Mouse (Mus musculus) layer of hippocampus, adult 9-11 months (tissue): ENCODE data around the gene 1700122O11Rik.

Source experiments
- DNase-seq: peaks from one replicate; pipeline ENCODE4 v3.0.0; 2022

Gene 1700122O11Rik

GRCm38 (mm10) chr17:48027019-48027418, 11.1 kb downstream of the 1700122O11Rik start:
- DNase-seq = no peak

DNA sequence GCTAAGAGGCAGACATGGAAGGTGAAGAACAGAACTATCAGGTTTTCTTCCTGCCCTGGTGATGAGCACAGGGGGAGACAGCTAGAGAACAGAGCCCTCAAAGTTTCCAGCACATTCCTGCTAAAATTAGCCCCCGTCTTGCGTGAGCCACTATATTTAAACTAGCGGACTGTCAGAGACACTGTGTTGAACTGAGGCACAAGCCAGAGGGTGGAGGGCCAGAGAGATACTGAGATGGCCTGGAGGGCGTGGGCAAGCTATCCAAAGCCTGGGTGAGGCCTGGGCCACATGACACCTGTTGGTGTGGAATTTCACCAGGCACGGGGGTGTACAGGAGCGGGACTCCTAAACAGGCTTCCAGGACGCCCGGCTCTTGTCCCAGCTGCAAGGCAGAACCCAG, 14.0 kb downstream of the 1700122O11Rik start:
- no peak for DNase-seq

- DNase-seq = no peak
Measured at GRCm38 (mm10) chr17:48019585-48019984, 18.5 kb downstream of the 1700122O11Rik start.

DNA sequence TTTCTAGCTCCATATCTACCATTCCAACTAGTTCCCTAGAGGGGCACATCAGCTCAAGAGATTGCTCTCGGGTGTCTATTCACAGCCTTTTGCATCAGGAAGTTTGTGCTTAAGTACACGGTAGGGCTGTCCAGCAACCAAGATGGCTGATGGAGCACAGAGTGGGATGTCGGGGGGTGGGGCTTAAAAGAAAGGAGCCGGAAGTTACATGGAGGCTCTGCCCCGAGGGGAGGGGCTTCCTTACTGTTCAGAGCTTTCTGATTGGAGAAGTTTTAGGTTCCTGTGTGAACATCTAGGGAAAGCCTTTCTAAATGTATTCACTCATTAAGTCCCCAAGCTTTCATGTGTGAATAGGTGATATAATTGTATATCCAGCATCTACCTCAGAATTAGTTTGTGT, 21.5 kb downstream of the 1700122O11Rik start:
- no peak for DNase-seq

GRCm38 (mm10) chr17:48012561-48012960, 25.5 kb downstream of the 1700122O11Rik start:
- DNase-seq = no peak

DNA sequence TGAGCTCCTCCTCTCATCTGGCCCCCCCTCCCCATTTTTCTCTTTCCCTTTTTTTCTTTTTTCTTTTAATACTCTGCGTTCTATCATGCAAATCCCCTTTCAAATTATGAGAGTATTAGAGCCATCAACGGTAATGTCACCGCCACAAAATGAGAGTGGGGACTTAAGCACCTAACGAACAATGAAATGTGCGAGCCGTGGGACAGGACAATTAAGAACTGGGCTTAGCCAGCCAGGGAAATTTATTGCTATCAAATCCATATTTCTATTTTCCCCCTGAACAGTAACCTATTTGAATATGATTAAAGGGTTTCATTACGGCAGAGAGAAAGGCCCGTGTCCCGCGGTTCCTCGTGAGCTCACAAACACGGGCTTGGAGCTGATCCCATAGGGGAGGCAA, 27.0 kb downstream of the 1700122O11Rik start:
- DNase-seq = no peak

- DNase-seq = no peak
Measured at GRCm38 (mm10) chr17:48010283-48010682, 27.8 kb downstream of the 1700122O11Rik start.

DNA sequence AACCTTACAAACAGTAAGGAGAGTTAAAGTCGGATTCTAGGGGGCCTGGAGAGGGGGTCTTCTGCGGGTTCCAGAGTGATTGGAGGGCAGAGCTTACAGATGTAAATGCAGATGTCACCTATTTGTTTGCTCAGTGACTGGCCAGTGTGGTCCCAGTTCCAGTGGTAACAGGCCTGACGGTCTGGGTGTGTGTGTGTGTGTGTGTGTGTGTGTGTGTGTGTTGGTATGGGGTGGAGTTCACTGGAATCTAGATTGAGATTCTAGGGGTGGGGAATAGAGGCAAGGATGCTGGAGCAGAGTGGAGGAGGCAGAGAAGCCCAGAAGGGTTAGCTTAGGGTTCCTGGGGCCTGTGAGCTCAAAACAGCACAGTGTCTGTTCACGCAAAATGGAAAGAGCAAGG, 32.3 kb downstream of the 1700122O11Rik start:
- no peak for DNase-seq

GRCm38 (mm10) chr17:48005091-48005490, 33.0 kb downstream of the 1700122O11Rik start:
- DNase-seq = no peak

DNA sequence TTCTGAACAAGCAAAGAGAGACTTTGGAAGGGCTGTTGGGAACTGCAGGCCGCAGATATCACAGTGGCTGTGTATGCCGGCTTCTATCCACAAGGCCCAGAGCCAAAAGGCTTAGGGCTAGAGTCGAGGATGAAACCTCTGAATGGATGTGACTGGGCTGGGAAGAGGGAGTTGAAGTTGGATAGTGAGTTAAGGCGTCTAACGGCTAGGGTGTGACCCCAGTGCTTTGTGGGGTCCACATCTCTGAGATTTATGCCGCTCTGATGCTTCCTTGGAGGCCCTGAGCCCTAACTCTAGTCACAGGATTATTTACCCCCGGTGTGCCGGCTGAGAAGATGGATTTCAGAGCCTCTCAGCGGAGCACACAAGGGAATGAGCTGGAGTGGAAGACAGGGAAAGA, 33.5 kb downstream of the 1700122O11Rik start:
- DNase-seq = no peak

- no peak for DNase-seq
Measured at GRCm38 (mm10) chr17:48002486-48002885, 35.6 kb downstream of the 1700122O11Rik start.

GRCm38 (mm10) chr17:48001586-48002361, 36.3 kb downstream of the 1700122O11Rik start:
- peak; percentile 46 for DNase-seq

- DNase-seq = no peak
Measured at GRCm38 (mm10) chr17:48001157-48001556, 36.9 kb downstream of the 1700122O11Rik start.

DNA sequence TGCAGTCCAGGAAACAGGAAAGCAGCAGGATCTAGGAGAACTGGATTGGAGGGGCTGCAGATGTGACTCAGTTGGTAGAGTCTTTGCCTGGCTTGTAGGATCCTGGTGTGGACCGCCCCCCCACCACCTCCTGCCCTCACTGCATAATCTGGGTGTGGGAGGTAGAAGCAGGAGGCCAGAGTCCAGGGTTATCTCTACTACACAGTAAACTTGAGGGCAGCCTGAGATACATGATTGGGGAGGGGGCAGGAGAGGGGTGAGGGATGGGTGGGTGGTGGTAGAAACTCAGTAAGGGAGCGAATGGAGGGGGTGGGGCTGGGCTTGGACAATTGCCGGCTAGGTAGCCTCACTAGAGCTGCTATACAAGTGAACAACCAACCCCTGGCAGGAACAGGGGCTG, 38.3 kb downstream of the 1700122O11Rik start:
- no peak for DNase-seq

- no peak for DNase-seq
Measured at GRCm38 (mm10) chr17:47999403-47999802, 38.7 kb downstream of the 1700122O11Rik start.

DNA sequence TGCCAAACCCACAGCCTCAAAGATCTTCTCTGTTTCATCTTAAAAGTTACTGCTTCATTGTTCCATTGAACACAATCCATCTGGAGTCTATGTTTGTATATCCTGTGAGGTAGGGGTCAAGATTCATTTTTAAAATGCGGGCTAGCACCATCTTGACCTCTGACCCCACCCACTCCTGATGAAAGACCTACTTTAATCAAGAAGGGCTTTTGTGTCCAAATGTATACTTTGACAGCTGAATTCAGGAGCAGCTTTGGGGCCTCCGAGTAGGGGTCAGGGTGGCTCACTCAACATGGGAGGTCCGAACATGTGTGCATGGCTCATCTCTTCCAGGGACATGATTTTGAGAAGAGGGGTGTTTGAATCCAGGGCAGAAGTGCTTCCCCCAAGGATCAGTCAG, 40.3 kb downstream of the 1700122O11Rik start:
- no peak for DNase-seq

- no peak for DNase-seq
Measured at GRCm38 (mm10) chr17:47990392-47991123, 47.5 kb downstream of the 1700122O11Rik start.

GRCm38 (mm10) chr17:47989951-47990378, 48.1 kb downstream of the 1700122O11Rik start:
- DNase-seq = no peak

DNA sequence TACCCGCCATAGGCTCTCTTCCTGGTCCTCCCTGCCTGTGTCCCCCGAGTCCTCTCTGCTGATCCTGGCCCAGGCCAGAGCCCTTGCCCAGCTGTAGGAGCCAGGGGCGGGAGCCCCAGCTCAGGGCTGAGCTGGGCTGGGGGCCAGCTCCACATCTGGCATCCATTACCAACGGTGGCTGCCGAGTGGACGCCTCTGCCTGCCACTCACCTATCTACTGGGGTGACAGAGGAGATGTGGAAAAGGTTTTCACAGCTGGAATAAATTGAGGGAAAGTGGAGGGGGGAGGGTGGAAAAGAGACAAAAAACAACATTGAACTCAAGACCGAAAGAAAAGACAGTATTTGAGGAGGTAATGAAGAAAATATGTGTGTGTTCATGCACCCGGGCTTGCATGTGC, 49.3 kb downstream of the 1700122O11Rik start:
- no peak for DNase-seq

- DNase-seq = no peak
Measured at GRCm38 (mm10) chr17:47988074-47988473, 50.0 kb downstream of the 1700122O11Rik start.
